Mouse (Mus musculus) embryonic facial prominence, embryonic 13.5 days (tissue): ENCODE data around the gene Slit2. TPM values are rescaled to one million over a fixed set of nuclear protein-coding genes. Genes with fewer than 3 reads are reported as not detected.
A peak's percentile ranks its signal among the peaks of the same experiment; 100 is the strongest.
"Not testable (repeated sequence)": the region's sequence is repeated elsewhere in the genome, so short reads cannot be mapped to it uniquely, and the experiment has no call there.

Source experiments
- ATAC-seq: fragments of 200-750 bp; cut with Nextera tagmentation; 2 replicates; pipeline ENCODE4 v1.8.0; 2017; ENCODE audit warnings: low read depth; ENCODE audit not compliant: insufficient number of reproducible peaks, insufficient read depth, low FRiP score, low TSS enrichment
- H3K27ac ChIP-seq: fragments of 300-500 bp; sonication (generic); 2 replicates; pipeline ENCODE4 v1.5.1; 2015; ENCODE audit warnings: moderate library complexity, mild to moderate bottlenecking, inconsistent platforms
- H3K27me3 ChIP-seq: fragments of 300-500 bp; sonication (generic); 2 replicates; pipeline ENCODE4 v1.6.1; 2015; ENCODE audit warnings: mild to moderate bottlenecking, inconsistent platforms
- H3K36me3 ChIP-seq: fragments of 300-500 bp; sonication (generic); 2 replicates; pipeline ENCODE4 v1.6.1; 2015; ENCODE audit warnings: mild to moderate bottlenecking, inconsistent platforms
- H3K4me1 ChIP-seq: fragments of 300-500 bp; sonication (generic); 2 replicates; pipeline ENCODE4 v1.6.1; 2015; ENCODE audit warnings: inconsistent platforms
- H3K4me2 ChIP-seq: fragments of 300-500 bp; sonication (generic); 2 replicates; pipeline ENCODE4 v1.6.1; 2015; ENCODE audit warnings: moderate library complexity, mild to moderate bottlenecking, inconsistent platforms
- H3K4me3 ChIP-seq: fragments of 300-500 bp; sonication (generic); 2 replicates; pipeline ENCODE4 v1.5.1; 2015; ENCODE audit warnings: mild to moderate bottlenecking, inconsistent platforms
- H3K9ac ChIP-seq: fragments of 300-500 bp; sonication (generic); 2 replicates; pipeline ENCODE4 v1.6.1; 2015; ENCODE audit warnings: mild to moderate bottlenecking, inconsistent platforms
- H3K9me3 ChIP-seq: fragments of 300-500 bp; sonication (generic); 2 replicates; pipeline ENCODE4 v1.6.1; 2016; ENCODE audit warnings: inconsistent platforms
- WGBS: fragments of 180-500 bp; shearing (Covaris S2); methylation state at CpG from one replicate; pipeline ENCODE4 v1.1.7; 2015; ENCODE audit warnings: mixed read lengths; 5-methylcytosine and 5-hydroxymethylcytosine counted together
- polyA plus RNA-seq: library from polyadenylated mRNA; unstranded; fragments of >200 nt; fragmentation: Nextera tagmentation; extraction: Ambion mirVana; gene quantifications from 2 replicates; pipeline ENCODE4 v1.2.1, GENCODE M21; 2015

Slit2 gene
- polyA plus RNA-seq, 1 experiment from 2014 or later: 32.2 TPM

- Histone ChIP-seq H3K4me1 (no peaks in the 10 kb centered on the region), H3K9me3 (0 out of 2 replicates have a peak, but pooled peaks cover 3% of the 10 kb centered on the region), H3K9ac (no peak overlapping the region), H3K27ac (no peak overlapping the region), H3K27me3 (no peaks in the 10 kb centered on the region), H3K4me3 (no peak overlapping the region), H3K36me3 (no peaks in the 10 kb centered on the region), H3K4me2 (no peak overlapping the region)
- 80% methylated on average over 3 of the region's 3 CpGs for WGBS
- ATAC-seq: no peak
Measured at GRCm38 (mm10) chr5:48160829-48161228, 177.9 kb downstream of the Slit2 start.

- Histone ChIP-seq H3K27me3 (no peaks in the 10 kb centered on the region), H3K27ac (no peak overlapping the region), H3K9ac (no peak overlapping the region), H3K36me3 (no peaks in the 10 kb centered on the region), H3K4me1 (no peaks in the 10 kb centered on the region), H3K4me2 (no peak overlapping the region), H3K4me3 (no peak overlapping the region), H3K9me3 (no peaks in the 10 kb centered on the region)
- WGBS: 58% methylated on average over 9 of the region's 9 CpGs
- no peak for ATAC-seq
Measured at GRCm38 (mm10) chr5:48181646-48182302, 198.8 kb downstream of the Slit2 start.

GRCm38 (mm10) chr5:48184358-48184757 is 201.4 kb downstream of the Slit2 start:
- H3K4me1 ChIP-seq: no peaks in the 10 kb centered on the region
- WGBS: 69% methylated on average over 8 of the region's 8 CpGs
- H3K27ac ChIP-seq: no peak overlapping the region
- no peak overlapping the region for H3K4me3 ChIP-seq
- no peaks in the 10 kb centered on the region for H3K9me3 ChIP-seq
- ATAC-seq: no peak
- no peak overlapping the region for H3K4me2 ChIP-seq
- 0 out of 2 replicates have a peak, but pooled peaks cover 2% of the 10 kb centered on the region for H3K36me3 ChIP-seq
- no peaks in the 10 kb centered on the region for H3K27me3 ChIP-seq
- no peak overlapping the region for H3K9ac ChIP-seq

- H3K27ac ChIP-seq: no peak overlapping the region
- WGBS: 82% methylated on average over 4 of the region's 4 CpGs
- H3K9me3 ChIP-seq: no peaks in the 10 kb centered on the region
- no peaks in the 10 kb centered on the region for H3K4me1 ChIP-seq
- H3K27me3 ChIP-seq: no peaks in the 10 kb centered on the region
- H3K4me3 ChIP-seq: no peak overlapping the region
- no peak overlapping the region for H3K9ac ChIP-seq
- no peak for ATAC-seq
- no peak overlapping the region for H3K4me2 ChIP-seq
- 0 out of 2 replicates have a peak, but pooled peaks cover 3% of the 10 kb centered on the region for H3K36me3 ChIP-seq
Measured at GRCm38 (mm10) chr5:48187819-48188218, 204.9 kb downstream of the Slit2 start.

DNA sequence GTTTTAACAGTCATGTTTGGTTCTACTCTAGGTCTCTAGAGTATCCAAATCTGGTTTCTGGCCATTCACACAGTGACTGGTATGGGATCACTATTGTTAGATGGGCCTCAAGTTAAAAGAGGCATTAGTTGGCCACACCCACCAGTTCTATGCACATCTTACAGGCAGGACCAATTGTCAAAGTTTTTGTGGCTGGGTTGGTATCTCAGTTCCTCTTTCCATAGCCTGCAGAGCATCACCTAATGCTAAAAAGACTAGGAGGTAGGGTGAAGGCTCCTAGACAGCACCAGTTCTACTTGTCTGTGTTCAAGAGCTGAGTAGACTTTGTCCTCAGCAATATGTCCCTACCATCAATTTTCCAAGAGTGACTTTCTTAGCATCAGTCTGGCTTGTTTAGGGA is 216.4 kb downstream of the Slit2 start:
- H3K27ac ChIP-seq: no peak overlapping the region
- H3K36me3 ChIP-seq: peaks cover 7% of the 10 kb centered on the region; the same call in 1 of the 2 replicates
- H3K9me3 ChIP-seq: no peaks in the 10 kb centered on the region
- H3K27me3 ChIP-seq: no peaks in the 10 kb centered on the region
- no peak overlapping the region for H3K9ac ChIP-seq
- no peak for ATAC-seq
- H3K4me1 ChIP-seq: no peaks in the 10 kb centered on the region
- H3K4me2 ChIP-seq: no peak overlapping the region
- no peak overlapping the region for H3K4me3 ChIP-seq

DNA sequence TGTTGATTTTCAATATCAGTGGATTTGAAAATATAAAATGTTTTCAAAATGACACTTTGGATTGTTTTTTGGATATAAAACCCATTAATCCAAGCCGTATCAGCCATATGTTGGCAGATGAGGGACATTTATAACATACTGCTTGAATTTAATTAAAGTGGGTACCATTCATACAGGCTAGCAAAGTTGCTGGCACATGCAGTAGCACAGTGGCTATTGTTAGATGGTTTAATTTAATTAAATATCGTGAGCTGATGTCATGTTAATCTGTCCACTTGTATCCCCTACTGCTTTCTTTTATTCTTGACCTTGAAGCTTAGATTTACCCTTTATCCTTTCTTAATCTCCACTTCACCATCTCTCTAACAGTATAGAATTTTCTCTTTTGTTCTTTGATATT is 232.3 kb downstream of the Slit2 start:
- H3K27ac ChIP-seq: no peak overlapping the region
- WGBS: 81% methylated on average over 2 of the region's 2 CpGs
- no peak for ATAC-seq

DNA sequence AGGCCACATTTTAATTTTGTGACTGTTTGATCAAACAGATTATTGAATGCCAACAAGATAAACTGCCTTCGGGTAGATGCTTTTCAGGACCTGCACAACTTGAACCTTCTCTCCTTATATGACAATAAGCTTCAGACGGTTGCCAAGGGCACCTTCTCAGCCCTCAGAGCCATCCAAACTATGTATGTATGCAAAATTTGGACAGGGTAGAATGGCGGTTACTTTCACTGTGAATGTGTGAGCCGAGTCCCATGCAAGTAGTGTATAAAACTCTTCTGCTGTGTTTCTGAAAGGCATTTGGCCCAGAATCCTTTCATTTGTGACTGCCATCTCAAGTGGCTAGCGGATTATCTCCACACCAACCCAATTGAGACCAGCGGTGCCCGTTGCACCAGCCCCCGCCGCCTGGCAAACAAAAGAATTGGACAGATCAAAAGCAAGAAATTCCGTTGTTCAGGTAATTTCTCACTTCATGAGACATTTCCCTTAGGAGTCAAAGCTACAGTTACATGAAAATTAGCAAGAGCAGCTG is 236.8 kb downstream of the Slit2 start:
- H3K4me2 ChIP-seq: no peak overlapping the region
- no peak for ATAC-seq
- H3K27ac ChIP-seq: no peak overlapping the region
- H3K4me1 ChIP-seq: no peaks in the 10 kb centered on the region
- no peaks in the 10 kb centered on the region for H3K27me3 ChIP-seq
- 85% methylated on average over 10 of the region's 10 CpGs for WGBS
- H3K4me3 ChIP-seq: no peak overlapping the region
- no peaks in the 10 kb centered on the region for H3K9me3 ChIP-seq
- no peak overlapping the region for H3K9ac ChIP-seq
- 0 out of 2 replicates have a peak, but pooled peaks cover 3% of the 10 kb centered on the region for H3K36me3 ChIP-seq

More for the DNA sequence above, 232.3 kb downstream of the Slit2 start:
- no peaks in the 10 kb centered on the region for H3K27me3 ChIP-seq
- H3K36me3 ChIP-seq: 0 out of 2 replicates have a peak, but pooled peaks cover 3% of the 10 kb centered on the region
- no peak overlapping the region for H3K9ac ChIP-seq
- no peaks in the 10 kb centered on the region for H3K9me3 ChIP-seq
- H3K4me2 ChIP-seq: no peak overlapping the region
- no peak overlapping the region for H3K4me3 ChIP-seq
- no peaks in the 10 kb centered on the region for H3K4me1 ChIP-seq

DNA sequence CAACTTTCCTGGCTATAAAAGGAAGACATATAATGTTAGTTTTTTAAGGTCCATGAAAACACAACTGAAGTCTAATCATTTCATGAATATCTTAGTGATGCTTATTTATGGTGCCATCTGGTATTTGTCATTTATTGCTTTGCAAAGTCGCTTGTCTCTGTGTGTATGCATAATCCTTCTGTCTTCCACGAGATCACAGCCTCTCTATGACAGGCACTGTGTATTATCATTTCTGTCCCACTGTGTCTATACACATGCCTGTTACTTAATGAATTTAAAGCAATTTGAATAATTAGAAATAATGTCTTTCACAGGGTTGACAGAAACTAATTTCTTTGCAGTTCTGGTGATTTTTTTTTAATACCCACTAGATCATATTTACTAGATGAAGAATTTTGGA is 242.6 kb downstream of the Slit2 start:
- Histone ChIP-seq H3K4me2 (no peak overlapping the region), H3K4me1 (no peaks in the 10 kb centered on the region), H3K9me3 (no peaks in the 10 kb centered on the region), H3K4me3 (no peak overlapping the region), H3K27me3 (no peaks in the 10 kb centered on the region), H3K9ac (no peak overlapping the region), H3K36me3 (no peaks in the 10 kb centered on the region), H3K27ac (no peak overlapping the region)
- no peak for ATAC-seq
- 71% methylated on average over 2 of the region's 2 CpGs for WGBS

DNA sequence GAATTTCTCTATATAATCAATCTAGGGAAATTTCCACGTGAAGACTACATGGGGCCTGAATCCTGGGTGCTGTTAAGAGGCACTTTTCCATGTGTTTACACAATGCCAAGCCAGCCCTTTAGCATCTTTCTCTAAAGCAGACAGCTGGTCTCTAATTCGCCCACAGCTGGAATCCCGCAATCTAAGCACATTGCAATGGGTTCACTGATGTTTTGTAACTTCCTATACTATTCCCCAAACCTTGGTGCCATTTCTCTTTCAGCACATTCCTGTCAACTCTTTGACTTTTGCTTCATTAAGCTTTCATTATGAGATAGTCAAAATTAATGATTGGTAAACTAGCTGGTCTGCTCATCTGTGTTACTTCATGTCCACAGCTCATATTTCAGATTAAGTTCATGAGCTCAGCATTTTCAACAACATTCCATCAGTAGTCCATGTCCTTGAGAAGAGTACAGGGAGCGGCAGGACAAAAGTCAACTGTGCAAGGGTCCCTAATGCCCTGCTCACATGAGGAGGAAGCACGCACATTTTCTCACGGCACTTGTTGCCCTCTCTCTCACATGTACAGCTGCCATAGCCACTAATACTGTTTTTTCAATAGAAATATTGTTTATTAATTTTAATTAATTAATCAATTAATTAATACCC is 247.6 kb downstream of the Slit2 start:
- peaks cover 6% of the 10 kb centered on the region; the same call in 1 of the 2 replicates for H3K36me3 ChIP-seq
- H3K4me2 ChIP-seq: no peak overlapping the region
- ATAC-seq: no peak
- no peaks in the 10 kb centered on the region for H3K27me3 ChIP-seq
- WGBS: 79% methylated on average over 6 of the region's 6 CpGs
- H3K27ac ChIP-seq: no peak overlapping the region
- no peaks in the 10 kb centered on the region for H3K9me3 ChIP-seq
- H3K4me1 ChIP-seq: no peaks in the 10 kb centered on the region
- no peak overlapping the region for H3K9ac ChIP-seq
- no peak overlapping the region for H3K4me3 ChIP-seq

DNA sequence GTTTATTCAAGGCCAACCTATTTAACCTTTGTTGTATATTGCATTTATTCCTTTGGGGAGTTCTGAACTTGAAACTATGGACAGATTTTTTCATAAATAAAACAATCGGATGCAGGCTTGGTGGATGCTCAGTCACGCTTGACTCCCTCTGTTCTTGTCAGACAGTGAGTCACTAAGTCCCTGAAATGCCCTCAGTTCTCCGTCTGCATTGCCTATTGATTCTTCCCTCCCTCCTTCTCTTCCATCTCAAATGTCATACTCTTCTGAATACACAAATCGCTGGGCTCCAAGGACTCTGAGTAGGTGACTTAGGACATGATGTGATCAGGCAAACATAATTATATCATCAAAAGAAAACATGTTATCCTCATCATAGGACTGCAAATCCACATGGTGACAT is 251.8 kb downstream of the Slit2 start:
- Histone ChIP-seq H3K4me2 (no peak overlapping the region), H3K9ac (no peak overlapping the region), H3K27me3 (no peaks in the 10 kb centered on the region), H3K4me1 (no peaks in the 10 kb centered on the region), H3K27ac (no peak overlapping the region), H3K4me3 (no peak overlapping the region), H3K36me3 (peaks cover 6% of the 10 kb centered on the region; the same call in 1 of the 2 replicates), H3K9me3 (no peaks in the 10 kb centered on the region)
- no peak for ATAC-seq
- WGBS: 70% methylated on average over 4 of the region's 4 CpGs

DNA sequence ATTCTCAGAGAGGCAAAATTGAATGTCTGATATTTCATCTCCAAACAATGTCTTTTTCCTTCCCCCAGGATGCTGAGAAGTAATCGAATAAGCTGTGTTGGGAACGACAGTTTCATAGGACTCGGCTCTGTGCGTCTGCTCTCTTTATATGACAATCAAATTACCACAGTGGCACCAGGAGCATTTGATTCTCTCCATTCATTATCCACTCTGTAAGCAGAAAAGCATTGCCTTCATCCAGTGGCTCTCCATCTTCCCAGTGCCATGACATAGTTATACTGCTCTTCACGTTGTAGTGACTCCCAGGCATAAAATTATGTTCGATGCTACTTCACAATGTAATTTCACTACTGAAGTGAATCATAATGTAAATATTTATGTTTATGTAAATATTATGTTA is 252.3 kb downstream of the Slit2 start:
- no peaks in the 10 kb centered on the region for H3K9me3 ChIP-seq
- no peak overlapping the region for H3K4me2 ChIP-seq
- H3K27ac ChIP-seq: no peak overlapping the region
- no peak overlapping the region for H3K4me3 ChIP-seq
- no peaks in the 10 kb centered on the region for H3K4me1 ChIP-seq
- no peak for ATAC-seq
- WGBS: 84% methylated on average over 6 of the region's 6 CpGs
- no peak overlapping the region for H3K9ac ChIP-seq
- peaks cover 6% of the 10 kb centered on the region; the same call in 1 of the 2 replicates for H3K36me3 ChIP-seq
- no peaks in the 10 kb centered on the region for H3K27me3 ChIP-seq

DNA sequence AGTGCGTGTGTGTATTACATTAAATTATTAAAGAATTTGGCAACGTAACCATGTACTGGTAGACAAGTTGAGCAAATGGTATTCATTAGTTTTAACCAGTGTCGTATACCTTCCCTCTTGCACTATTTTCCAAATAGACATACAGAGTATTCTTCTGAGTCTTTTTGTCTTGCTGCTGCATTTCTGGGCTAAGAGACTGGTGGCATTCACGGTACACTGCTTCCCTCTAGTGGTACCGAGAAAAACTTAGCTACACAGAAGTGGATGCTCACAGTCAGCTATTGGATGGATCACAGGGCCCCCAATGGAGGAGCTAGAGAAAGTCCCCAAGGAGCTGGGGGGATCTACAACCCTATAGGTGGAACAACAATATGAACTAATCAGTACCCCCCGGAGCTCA is 257.8 kb downstream of the Slit2 start:
- not testable (repeated sequence) for H3K9ac ChIP-seq, H3K4me1 ChIP-seq, H3K9me3 ChIP-seq, H3K27me3 ChIP-seq, H3K27ac ChIP-seq, H3K4me3 ChIP-seq, H3K36me3 ChIP-seq, H3K4me2 ChIP-seq
- 23% methylated on average over 6 of the region's 6 CpGs for WGBS
- ATAC-seq: 0 out of 2 replicates have a peak, but pooled peaks have one; percentile 37
